Mouse (Mus musculus) layer of hippocampus, adult 2 months (tissue): Measurements from ENCODE around the gene Mfap3l. TPM values are rescaled to one million over a fixed set of nuclear protein-coding genes. Genes with fewer than 3 reads are reported as not detected.

Source experiments
- DNase-seq, 2 experiments: peaks; one replicate each; pipeline ENCODE4 v3.0.0; 2022; ENCODE audit warnings: low spot score in 2 of 2
- H3K27ac ChIP-seq: fragments of 200-600 bp; 2 replicates; pipeline ENCODE4 v1.8.1; 2022
- H3K4me3 ChIP-seq: fragments of 200-600 bp; 2 replicates; pipeline ENCODE4 v1.8.1; 2022; ENCODE audit warnings: mild to moderate bottlenecking
- CTCF ChIP-seq: fragments of 200-600 bp; conservative IDR thresholded peaks from 2 replicates; pipeline ENCODE4 v1.8.1; 2022; ENCODE audit warnings: antibody characterized with exemption, mild to moderate bottlenecking, moderate library complexity
- total RNA-seq, 2 experiments: library from RNA; stranded (reverse); gene quantifications; 2 replicates each; pipeline ENCODE4 v1.2.3; 2021

Gene Mfap3l
- total RNA-seq, 2 experiments from 2014 or later = 44.7 to 48.7 TPM

DNA sequence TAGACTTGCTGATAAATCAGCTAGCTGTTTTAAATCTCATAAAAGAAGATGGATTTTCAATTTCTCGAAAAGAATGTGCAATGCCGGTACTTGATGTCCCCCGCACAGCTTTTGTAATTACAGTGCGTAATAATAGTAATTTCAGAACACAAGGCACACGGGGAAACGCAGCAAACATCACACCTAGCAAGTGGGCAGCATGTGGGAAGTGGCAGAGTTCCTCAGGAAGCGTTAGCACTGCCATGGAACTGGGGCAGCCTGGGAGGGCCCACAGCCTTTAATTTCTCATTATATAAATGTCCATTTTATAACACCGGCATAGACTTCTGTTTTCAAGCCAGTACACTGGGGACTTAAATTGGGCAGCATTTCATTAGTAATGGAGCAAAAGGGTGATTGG, 27.1 kb downstream of the Mfap3l start:
- no peak overlapping the region for H3K4me3 ChIP-seq
- peak overlapping the region; percentile 40 for H3K27ac ChIP-seq
- no peak for DNase-seq
- TF ChIP-seq CTCF = no peak

DNA sequence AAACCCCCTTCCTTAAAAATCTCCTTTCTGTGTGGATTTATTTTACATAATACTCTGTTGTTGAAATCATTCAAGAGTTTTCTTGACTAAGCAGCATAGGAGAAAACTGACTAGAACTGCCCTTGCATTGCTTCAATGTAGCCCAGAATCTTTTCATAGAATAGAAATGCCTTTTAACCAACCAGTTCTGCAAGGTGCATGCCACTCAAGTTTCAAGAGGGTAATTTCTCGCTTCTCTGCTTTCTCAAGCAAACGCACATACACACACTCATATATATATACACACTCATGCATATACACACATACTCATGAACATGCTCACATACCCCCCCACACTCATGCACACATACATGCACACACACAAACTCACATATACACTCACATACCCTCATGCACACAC, 28.6 kb downstream of the Mfap3l start:
- no peak for TF ChIP-seq CTCF
- no peak overlapping the region for H3K27ac ChIP-seq
- no peak for DNase-seq
- H3K4me3 ChIP-seq = no peak overlapping the region

DNA sequence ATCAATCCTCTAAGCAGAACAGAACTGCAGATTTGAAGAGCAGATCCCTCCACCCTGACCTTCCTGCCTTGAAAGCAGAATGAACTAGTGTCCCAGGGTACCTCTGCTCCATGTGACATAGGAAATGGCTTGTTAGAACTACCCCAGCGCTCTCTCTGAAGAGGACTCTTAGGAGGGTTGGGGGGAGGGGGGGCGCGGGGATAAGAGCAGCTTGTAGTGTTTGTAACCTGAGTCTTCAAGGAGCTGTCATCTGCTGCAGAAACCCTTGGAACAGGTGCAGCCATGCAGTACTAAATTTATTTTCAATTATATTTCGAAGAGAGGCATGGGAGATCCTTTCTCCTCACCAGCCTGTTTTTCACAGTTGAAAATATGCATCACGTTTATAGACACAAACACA, 30.9 kb downstream of the Mfap3l start:
- no peak for TF ChIP-seq CTCF
- DNase-seq = no peak
- Histone ChIP-seq H3K27ac (no peak overlapping the region), H3K4me3 (no peak overlapping the region)

DNA sequence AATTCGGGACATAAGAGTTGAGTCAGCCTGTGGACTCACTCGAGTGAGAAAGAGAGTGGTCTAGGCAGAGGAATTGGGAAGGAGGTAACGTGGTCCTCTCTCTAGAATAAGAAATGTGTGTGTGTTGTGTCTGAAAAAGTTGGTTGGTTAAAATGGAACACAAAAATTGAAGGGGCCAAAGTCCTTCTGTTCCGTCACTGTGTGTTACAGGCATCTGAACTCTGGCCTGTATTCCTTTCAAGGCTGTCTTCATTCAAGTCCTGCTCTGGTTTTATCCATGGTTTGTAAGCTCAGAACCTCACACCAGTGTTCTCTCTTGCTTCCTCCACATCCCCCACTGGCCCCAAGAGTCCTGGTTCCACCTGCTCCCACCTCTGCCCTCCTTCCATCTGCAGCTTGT, 33.2 kb downstream of the Mfap3l start:
- Histone ChIP-seq H3K27ac (no peak overlapping the region), H3K4me3 (no peak overlapping the region)
- TF ChIP-seq CTCF = no peak
- DNase-seq = no peak

DNA sequence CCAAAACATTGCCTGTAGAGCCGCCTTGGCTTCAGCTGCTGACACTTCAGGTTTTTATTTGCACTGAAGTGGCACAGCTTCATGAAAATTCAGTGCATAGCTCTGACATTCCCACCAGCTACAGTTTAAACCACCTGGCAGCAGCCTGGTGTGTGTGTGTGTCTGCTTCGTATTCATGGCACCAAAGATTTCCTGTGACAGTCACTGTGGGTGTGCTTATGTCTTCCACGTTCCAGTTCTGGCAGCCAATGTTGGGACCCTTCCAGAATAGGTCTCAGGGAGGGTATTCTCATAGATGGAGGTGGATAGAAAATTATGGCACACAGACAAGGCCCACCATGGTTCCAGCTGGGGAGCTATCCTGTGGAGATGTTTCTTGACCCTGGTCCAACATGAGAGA, 34.2 kb downstream of the Mfap3l start:
- TF ChIP-seq CTCF = no peak
- H3K27ac ChIP-seq = no peak overlapping the region; the same call in 1 of the 2 replicates
- DNase-seq = no peak
- H3K4me3 ChIP-seq = no peak overlapping the region

DNA sequence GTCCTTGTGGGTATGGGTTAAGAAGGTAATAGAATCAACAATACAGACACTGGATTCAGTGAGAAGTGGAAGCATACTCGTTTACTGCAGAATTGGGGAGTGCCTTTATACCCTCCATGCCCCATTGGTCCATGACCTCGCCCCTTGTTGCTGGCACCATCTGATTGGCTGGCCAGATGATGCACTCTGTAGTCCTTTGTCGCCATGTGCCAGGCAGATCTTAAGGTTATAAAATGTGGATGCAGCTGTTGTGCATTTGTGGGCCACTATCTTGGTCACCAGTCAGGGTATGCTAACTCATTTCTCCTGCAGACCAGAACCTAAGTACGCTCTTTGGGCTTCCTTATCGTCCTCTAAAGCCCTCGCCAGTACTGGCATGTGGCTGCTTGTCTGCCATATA, 46.0 kb downstream of the Mfap3l start:
- TF ChIP-seq CTCF = no peak
- no peak for DNase-seq
- Histone ChIP-seq H3K27ac (no peak overlapping the region), H3K4me3 (no peak overlapping the region)

DNA sequence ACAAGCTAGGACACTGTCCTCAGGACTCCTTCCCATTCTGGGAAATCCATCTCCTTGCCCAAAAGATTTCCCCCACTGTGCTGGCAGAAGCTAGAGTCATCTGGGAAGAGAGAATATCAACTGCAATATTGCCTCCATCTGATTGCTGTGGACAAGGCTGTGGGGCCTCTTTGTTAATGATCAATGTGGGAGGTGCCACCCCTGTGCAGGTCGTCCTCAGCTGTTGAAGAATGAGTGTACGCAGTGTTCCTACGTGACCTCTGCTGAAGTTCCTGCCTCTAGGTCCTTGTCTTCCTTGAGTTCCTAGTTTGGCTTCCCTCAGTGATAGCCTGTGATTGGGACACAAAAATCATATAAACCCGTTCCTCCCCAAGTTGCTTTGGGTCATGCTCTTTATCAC, 49.2 kb downstream of the Mfap3l start:
- H3K4me3 ChIP-seq = no peak overlapping the region
- TF ChIP-seq CTCF = no peak
- DNase-seq = no peak
- H3K27ac ChIP-seq = no peak overlapping the region

DNA sequence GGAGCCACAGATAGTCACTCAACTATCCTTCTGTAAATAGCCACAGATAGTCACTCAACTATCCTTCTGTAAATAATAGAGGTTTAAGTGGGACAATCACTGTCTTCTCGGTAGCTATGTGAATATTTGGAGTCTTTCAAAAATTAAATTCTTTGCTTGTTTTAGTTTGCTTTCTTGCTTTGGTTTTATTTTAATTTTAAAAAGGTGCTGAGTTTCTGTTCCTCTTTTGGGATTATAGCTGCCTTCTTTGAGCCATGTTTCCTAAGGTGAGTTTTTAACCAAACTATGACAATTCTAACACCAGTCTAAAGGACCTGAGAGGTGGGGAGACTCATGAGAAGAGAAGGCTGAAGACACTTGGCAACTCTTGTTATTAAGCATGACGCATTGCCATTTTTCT, 49.7 kb downstream of the Mfap3l start:
- no peak for TF ChIP-seq CTCF
- no peak overlapping the region for H3K4me3 ChIP-seq
- no peak for DNase-seq
- no peak overlapping the region for H3K27ac ChIP-seq

DNA sequence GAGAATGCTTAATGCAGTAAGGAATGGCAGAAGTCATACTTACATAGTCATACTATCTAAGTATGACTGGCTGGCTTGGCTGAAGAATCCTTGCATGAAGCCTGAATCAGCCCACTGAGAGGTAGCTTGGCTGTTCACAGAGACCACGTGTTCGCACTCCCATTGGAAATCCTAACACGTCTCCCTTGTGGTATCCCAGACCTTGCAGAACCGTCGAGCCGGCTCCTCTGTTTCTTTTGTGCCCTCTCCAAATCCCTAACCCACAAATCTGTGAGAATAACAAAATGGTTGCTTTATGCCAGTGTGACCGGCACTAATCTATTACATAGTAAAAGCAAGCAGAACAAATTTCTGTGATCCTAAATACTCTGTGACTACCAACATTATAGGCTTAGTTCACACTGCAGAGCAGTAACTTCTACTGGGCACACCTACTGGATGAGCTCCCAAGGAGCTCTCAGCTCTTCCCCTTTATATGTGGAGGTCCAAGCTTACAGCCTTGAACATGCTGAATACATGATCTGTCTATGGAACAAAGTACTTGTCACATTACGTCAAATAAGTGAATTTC, 79.0 kb downstream of the Mfap3l start:
- no peak for TF ChIP-seq CTCF
- Histone ChIP-seq H3K4me3 (no peak overlapping the region), H3K27ac (no peak overlapping the region)
- no peak for DNase-seq

DNA sequence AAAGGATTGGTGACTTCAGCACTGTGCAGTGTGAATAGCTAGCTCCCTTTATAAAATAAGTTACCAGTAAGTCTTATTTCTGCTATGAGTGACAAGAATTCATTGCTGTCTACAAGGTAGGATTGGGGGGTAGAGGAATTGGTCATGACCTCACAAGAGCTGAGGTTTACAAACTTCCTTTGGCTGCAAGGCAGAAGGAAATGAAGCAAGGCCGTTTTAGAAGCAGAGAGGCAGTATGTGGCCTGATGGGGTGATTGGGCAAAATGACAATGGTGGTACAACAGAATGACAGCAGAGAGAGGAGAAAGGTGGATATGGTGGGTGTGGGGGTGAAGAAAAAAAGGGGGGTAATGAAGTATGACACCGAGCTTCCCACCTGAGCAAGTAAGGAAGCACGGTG, 82.1 kb downstream of the Mfap3l start:
- no peak overlapping the region for H3K4me3 ChIP-seq
- H3K27ac ChIP-seq = no peak overlapping the region
- no peak for DNase-seq
- TF ChIP-seq CTCF = no peak

DNA sequence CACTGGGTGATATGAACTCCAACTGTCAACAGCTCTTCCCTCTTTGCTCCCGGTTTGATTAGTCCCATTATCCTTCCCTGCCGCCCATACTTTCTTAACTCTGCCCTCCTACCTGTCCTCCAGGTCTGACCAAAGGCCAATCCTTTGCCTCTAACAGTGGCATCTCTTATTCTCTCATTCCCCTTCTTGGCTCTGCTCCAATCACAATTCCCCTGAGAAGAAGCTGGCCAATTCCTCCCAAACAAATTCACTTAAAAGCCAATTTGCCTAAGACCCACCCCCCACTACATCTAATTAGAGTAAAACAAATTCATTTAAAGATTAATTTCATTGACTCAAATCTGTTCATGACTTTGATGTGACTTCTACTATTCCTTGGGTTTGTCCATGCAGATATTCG, 86.1 kb downstream of the Mfap3l start:
- DNase-seq = no peak
- no peak for TF ChIP-seq CTCF
- Histone ChIP-seq H3K27ac (no peak overlapping the region), H3K4me3 (no peak overlapping the region)

Other genes starting within 250 kb of the Mfap3l start
- gene Gm10283, start 129.6 kb upstream of the Mfap3l start, total RNA-seq = not detected
- gene Aadat, start 126.9 kb upstream of the Mfap3l start, total RNA-seq = under 1 TPM; 0.18 to 0.66 TPM